Mouse (Mus musculus): ENCODE results near the gene Ttc17.
"Not testable (repeated sequence)": the region's sequence is repeated elsewhere in the genome, so short reads cannot be mapped to it uniquely, and the experiment has no call there.

Gene Ttc17

GRCm38 (mm10) chr2:94406083-94406957, at the start of gene Ttc17:
Gene Ttc17 (minus strand): TSS chr2:94406689.
- DNase-seq: peak; percentile 81 to 87

- DNase-seq: no peak
Observed at GRCm38 (mm10) chr2:94449643-94450042, 43.2 kb upstream of the Ttc17 start.

- no peak for DNase-seq
Observed at GRCm38 (mm10) chr2:94436952-94437351, 30.5 kb upstream of the Ttc17 start.

GRCm38 (mm10) chr2:94435481-94435880, 29.0 kb upstream of the Ttc17 start:
- no peak for DNase-seq

- no peak for DNase-seq
Observed at GRCm38 (mm10) chr2:94434833-94435232, 28.3 kb upstream of the Ttc17 start.

GRCm38 (mm10) chr2:94432214-94432613, 25.7 kb upstream of the Ttc17 start:
- no peak for DNase-seq

GRCm38 (mm10) chr2:94428456-94428855, 22.0 kb upstream of the Ttc17 start:
- no peak for DNase-seq

GRCm38 (mm10) chr2:94407441-94407840, 952 bp upstream of the Ttc17 start:
- DNase-seq: no peak

- peak in 1 of 2 experiments; percentile 19 for DNase-seq
Observed at GRCm38 (mm10) chr2:94407021-94407420, 532 bp upstream of the Ttc17 start.

- DNase-seq: no peak
Observed at GRCm38 (mm10) chr2:94405397-94406082, 949 bp downstream of the Ttc17 start.

GRCm38 (mm10) chr2:94404512-94405240, 1.8 kb downstream of the Ttc17 start:
- no peak for DNase-seq

GRCm38 (mm10) chr2:94402561-94402960, 3.9 kb downstream of the Ttc17 start:
- no peak for DNase-seq

- DNase-seq: no peak
Observed at GRCm38 (mm10) chr2:94402096-94402495, 4.4 kb downstream of the Ttc17 start.

- no peak for DNase-seq
Observed at GRCm38 (mm10) chr2:94401006-94401405, 5.5 kb downstream of the Ttc17 start.

- no peak for DNase-seq
Observed at GRCm38 (mm10) chr2:94398138-94398970, 8.1 kb downstream of the Ttc17 start.

GRCm38 (mm10) chr2:94397453-94397852, 9.0 kb downstream of the Ttc17 start:
- DNase-seq: no peak

- DNase-seq: no peak
Observed at GRCm38 (mm10) chr2:94396325-94396724, 10.2 kb downstream of the Ttc17 start.

GRCm38 (mm10) chr2:94391127-94391526, 15.4 kb downstream of the Ttc17 start:
- not testable (repeated sequence) for DNase-seq

- no peak for DNase-seq
Observed at GRCm38 (mm10) chr2:94389000-94389399, 17.5 kb downstream of the Ttc17 start.

- no peak for DNase-seq
Observed at GRCm38 (mm10) chr2:94387846-94388245, 18.6 kb downstream of the Ttc17 start.

GRCm38 (mm10) chr2:94384483-94384882, 22.0 kb downstream of the Ttc17 start:
- not testable (repeated sequence) for DNase-seq

- no peak for DNase-seq
Observed at GRCm38 (mm10) chr2:94381057-94381647, 25.3 kb downstream of the Ttc17 start.

Measured in spleen, adult 18-20 months (tissue).